Mouse (Mus musculus) heart, postnatal 4 days (tissue): ENCODE measurements at regions not wholly inside any gene's neighbourhood (a gene's known extent, or its start where the extent isn't known, plus 50 kb on each side); places are given as distances from the start of the nearest gene placed in this dataset.
A peak's percentile ranks its signal among the peaks of the same experiment; 100 is the strongest.

ENCODE experiments used
- DNase-seq: peaks from one replicate; pipeline ENCODE4 v3.0.0; 2021

DNA sequence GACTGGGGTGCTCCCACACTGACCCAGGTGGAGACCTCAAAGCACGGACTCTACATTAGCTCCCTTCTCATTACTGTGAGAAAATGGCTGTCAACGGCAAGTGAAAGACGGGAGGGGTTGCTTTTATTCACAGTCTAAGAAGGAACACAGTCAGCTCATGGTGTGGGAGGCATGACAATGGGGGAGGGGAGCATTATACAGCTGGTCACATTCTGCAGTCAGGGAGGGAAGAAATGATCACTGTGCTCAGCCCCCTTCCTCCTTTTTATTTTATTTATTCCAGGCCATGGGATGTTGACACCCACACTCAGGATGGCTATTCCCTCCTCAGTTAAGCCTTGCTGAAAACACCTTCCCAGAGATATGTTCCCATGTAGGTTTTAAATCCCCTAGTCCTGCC, 93.1 kb upstream of the Spdye4c start:
- DNase-seq: no peak

DNA sequence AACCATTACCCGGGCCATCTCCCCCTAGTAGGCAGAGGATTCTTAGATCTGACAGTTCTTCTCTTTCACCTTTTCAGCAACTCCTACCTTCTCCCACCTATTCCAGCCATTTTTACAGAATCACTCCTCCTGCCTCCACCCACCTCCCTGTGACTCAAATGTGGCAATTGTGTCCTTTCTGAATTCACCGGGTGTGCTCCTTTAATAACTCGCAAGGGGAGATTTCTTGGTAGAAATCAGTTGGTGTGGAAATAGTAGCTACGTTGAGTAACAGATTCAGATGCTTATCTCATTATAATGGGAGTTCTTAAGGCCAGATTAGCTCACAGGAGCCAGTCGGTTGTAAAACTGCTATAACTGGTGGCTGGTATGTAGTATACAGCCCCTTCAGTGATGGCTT, 92.4 kb upstream of the Spdye4c start:
- no peak for DNase-seq

DNA sequence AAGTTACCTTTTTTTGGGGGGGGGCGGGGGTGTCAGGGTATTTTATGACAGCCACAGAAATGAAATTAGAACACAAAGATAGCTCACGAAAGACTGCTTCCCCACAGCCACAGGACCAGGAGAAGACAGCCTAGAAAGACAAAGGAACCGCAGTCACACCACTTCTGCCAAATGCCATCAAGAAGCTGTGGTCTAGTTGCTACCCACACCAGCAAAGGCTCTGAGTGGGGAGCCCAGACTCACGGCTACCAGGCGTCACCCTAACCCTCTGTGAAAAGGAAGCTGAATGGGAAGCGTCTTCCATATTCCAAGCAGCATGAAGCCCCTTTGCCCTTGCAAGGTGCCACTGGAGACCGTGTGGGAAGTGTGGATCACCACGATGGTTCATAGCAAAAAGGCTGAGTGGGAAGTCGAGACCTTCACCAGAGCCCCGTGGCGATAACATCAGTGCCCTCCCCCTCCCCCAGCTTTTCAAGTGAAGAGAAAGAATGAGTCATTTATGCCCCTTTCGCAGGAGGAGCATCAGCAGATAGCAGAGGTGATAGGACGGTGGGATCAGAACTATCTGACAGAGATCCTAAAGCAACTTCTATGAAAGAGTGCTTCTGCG, 91.3 kb upstream of the Spdye4c start:
- DNase-seq: no peak

DNA sequence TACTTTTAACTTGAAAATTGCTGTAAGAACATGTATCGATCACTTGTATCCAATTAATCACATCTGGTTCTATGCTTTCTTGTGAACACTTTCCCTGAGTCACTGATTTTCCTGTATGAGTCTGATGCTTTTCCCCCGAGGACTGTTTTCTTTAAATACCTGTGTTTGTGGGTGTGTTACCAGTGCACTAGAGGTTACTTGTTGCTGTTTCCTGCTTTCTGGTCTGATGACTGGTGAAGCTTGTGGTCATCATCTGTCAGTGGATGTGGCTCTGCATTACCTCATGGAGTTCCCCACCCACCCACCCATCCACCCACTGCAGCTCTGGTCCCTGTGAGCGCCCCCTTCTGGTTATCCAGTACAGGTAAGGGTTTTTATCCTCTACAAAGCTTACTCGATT, 88.3 kb upstream of the Spdye4c start:
- DNase-seq: no peak

DNA sequence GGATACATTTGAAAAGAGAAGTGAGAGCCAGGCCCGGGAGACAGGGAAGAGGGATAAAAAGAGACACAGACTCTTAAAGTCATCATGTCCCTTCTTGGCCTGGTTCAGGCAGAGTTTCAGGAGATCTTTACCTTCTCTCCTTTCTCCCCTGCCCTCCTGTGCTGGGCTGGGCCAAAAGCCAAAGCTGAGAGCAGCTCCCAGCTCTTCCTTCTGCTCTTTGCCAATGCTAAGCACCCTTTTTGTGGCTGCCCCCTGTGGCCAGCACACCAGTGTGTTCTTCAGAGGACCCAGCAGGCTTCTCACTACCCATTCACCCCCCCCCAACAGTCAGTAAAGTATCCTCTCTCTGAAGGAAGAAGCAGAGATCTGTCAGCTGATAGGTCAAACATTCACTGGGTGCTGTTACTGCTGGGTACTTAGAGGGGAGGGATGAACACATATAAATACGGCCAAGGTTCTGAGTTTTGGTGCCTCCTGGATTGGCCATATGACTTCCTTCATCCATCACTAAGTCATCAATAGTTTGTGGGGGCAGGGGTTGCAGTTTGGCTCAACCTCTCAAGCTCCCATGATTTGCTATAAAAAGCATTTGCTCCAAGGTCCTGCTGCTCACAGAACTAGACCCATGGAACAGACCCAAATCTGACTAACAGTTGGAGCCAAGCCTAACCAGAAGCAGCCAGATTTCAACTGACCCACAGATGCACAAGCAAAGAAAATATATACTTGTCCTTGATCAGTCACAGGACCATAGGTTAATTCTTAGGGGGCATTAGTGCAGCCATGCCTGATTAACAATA, 87.7 kb upstream of the Spdye4c start:
- peak; percentile 43 for DNase-seq

DNA sequence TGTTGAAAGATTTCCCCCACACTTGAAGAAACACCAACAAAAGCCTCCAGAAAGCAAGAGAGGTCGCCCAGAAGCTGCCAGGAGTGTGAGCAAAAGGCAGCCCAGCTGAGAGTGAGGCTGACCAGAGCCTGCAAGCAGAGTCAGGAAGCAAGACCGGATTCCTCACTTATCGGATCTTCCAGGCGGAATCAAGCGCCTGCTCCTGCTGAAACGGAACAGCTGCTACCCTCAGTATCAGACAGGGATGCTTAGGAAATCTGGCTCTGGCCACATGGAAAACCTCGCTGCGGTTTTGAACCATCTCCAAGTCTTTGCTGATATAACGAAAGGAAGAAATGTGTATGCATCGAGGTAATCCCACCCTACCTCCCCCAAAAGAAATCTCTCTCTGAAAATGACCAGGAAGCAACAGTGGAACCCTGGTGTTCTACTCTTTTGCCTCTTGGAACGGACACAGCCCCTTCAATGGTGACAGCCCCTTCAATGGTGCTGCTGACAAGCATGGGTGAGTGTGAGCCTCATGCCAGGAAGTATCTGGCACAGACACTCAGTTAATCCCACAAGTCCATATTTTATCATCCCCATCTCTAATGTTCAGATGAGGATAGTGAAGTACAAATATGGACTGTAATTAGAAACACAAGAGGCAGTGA, 83.3 kb upstream of the Spdye4c start:
- peak; percentile 74 for DNase-seq

DNA sequence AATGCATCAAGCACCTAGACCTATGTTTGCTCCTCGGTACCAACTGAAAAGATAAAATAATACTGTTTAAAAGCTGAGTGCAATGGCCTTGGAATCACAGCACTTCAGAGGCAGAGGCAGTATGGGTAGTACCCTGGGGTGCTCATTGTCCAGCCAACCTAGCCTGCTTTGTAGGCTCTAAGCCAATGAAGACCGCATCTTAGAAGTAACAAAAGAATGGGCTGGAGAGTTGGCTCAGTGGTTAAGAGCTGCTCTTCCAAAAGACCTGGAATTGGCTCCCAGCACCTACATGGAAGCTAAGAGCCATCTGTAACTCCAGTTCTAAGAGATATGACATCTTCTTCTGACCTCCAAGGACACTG, 82.8 kb upstream of the Spdye4c start:
- no peak for DNase-seq

DNA sequence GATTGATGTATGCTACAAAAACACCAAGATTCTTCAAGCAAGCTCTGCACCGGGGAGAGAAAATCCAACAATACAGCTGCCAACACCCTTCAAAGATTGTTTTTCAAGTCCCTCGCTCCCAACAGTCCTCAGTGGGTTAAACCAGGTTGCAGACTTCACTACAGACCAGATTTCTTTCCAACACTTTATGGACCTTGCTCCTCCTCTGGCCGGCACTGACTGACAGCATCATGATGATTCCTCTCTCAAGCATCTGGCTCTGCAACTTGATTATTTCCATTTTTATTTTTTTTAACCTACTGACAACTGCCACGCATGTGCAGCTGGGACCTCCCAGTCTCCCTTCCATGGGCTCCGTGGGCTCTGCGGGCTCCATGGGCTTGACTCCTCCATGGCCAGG, 79.7 kb upstream of the Spdye4c start:
- DNase-seq: no peak

DNA sequence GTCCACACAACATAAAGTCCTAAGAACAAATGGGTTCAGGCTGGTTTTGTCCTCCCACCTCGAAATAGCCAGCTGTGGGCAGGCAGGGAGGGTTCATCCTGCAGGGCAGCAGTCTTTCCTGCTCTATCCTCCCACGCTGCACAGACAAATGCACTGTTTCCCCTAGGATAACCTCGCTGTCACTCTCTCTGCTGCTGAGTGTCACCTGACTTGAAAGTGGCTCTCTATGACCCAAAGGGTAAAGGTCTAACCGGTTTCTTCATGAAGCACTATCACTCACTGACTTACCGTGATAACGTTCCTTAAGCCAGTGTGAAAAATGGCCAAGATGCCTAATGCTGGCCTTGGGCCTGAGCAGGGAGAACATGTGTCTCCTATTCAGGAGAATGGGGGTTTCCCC, 78.2 kb upstream of the Spdye4c start:
- DNase-seq: no peak

DNA sequence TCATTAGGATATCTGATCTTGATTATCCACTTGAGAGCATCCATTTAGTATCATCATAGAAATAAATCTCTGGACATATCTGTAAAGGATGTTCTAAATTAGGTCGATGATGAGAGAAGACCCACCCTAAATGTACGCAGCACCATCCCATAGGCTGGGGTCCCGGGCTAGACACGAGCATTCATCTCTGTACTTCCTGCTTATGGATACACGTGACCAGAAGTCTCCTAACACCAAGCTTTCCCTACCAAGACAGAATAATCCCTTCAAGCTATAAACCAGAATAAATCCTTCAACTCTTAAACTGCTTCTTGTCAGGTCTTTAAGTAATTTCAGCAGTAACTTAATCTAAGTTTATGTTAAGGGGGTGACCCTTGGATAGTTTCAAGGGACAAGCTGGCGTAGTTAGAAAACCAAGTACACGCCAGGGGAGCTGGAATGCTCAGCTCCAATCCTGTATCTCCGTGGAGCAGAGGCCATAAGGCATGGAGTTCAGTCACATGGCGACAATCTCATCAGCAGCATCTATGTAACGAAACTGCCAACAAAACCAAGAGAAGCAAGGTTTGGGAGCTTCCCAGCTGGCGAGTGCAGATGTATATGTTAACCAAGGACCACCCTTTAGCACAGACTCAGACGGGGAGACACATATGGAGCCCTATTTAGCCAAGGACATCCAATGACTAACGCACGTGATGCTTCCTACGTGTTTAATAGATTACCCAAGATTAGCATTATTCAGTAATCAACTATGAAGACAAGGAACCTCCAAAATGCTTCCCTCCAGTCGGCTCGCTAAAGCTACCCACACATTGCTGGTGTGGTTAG, 76.3 kb upstream of the Spdye4c start:
- no peak for DNase-seq

DNA sequence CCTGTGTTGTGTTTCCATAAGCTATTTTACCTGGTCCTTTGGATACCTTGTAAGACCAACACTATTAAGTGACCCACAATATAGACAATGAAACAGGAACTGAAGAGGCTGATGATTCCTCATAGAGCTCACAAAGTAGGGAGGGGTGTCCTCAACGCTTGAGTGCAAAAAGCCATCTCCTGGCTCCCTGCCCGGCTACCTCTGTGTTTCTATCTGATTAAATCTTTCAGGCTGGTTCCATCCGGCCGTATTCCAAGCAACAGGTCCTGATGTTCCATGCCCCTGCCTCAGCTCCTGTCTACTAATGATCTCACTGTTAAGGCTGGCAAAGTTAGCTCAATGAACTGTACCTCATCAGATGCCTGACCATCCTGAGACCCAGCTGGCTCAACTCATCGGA, 75.3 kb upstream of the Spdye4c start:
- DNase-seq: peak; percentile 12

DNA sequence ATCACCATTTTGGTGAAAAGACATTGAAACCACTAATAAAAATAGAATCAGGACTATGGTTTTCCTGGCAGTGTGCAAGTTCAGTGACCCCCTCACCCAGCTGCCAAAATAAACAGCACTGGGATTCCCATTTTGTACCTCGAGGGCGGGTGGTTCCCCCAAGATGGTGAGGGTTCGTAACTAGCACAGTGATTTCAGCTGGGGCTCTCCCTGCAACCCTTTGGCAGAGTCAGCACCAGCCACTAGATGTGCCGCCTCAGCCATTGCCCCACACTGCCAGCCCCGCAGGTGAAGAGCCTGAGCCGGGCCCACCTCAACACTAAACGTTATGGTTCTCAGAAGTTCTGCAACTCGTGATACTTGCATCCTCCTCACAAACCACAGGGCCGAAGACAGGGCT, 74.3 kb upstream of the Spdye4c start:
- no peak for DNase-seq

DNA sequence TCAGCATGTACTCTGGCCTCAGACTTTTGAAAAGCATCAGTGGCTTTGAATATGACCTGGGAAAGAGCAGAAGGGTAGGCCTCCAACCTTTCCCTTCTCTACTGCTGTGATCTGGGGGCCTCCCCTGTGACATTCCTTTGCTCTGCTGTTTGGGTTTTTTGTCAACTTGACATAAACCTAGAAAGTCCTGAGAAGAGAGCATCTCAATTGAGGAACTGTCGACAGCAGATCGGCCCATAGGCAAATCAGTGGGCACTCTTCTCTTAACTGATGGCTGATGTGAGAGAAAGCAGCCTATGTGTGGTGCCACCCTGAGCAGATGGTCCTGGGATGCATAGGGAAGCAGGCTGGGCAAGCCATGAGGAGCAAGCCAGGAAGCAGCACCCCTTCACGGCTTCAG, 72.9 kb upstream of the Spdye4c start:
- no peak for DNase-seq

DNA sequence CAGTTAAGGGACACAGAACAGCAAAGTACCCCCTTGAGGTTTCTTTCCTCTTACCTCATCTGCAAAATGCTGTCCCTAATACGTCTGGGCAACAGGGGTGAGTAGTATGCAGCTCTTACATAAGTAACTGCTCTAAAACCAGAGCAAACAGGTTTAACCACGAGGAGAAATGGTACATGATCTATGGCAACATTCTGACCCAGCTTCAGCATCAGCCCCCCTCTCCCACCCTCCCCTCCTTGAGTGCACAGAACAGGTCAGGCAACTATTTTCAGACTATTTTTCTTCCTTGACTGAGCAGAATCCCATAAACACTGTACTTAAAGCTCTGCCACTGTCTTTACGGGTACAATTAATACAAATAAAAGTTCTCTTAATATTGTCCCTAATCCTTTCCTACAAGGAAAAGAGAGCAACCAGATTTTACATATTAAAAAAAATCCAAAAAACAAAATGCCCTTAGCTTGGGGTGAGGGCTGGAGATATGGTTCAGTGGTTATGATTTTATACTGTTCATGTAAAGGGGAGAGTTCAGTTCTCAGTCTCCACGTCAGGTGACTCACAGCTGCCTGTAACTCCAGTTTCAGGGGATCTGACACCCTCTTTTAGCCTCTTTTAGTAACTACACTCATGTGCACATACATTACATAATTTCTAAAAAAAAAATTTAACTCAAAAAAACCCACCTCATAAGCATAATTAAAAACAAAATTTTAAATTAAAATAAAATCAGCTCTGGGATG, 69.1 kb upstream of the Spdye4c start:
- DNase-seq: no peak

DNA sequence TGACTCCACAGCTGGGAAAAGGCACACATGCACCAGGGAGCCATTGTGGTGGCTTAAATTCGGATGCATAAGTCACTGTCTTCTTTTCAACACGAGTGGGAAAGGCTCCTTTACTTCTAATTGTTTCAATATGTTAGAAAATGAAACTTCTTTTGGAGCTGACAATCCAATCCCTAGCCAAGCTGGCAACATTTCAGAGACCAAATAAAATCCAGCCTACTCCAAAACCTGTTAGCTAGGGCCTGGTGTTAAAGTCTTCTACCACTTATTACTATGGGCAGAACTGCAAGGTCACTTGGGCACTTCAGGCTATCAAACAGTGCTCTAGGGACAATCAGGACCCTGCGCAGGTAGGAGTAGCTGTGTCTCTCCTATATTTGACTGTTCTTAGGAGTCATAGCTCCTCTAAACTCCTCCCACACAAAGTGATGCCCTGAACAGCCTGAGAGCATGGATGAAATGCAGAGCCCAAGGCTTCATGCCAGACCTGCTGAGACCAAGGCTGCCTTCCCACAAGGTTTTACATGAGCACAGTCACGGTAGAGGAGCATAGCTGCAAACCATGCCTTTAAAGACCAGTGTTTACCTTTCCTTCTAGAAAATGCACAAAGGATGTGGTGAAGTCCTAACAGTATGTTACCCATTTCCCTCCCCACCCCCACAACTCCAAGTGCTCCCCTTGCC, 67.4 kb upstream of the Spdye4c start:
- DNase-seq: peak; percentile 15

DNA sequence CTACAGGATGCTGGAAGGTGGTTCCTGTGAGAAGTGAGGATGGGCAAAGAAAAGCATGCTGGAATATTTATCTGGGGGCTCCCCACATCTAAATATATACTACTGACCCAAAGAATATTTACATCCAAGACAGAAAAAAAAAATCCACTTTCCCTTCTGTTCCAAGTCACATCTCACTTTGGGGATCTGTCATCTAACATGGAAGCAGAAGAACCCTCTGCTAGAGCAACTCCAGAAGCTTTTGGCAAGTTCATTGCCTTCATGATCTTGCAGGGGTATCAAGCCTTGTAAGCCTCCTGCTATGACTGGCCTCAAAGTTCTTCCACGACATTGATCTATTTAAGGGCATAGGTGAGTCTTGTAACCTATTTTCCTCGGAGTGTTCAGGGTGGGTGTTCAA, 64.9 kb upstream of the Spdye4c start:
- DNase-seq: no peak

DNA sequence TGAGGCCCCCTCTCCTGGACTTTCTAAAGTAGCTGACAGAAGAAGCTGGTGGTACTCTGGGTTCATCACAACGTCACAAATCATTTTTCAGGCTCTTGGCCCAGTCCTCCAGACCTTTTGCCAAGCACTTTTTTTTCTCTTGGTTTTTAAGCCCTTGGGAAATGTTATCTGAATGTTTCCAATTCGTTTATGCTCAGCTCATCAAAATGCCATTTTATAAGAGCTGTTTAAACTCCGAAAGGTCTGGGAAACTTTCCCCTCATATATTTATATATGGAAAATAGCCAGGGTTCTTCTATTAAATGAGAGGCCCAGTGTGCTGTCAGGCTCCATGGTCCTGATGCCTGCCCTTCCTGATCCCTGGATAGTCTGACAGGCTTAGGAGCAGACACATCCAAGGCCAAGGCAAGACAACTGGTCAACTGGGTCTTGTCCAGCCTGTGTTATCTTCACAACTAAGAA, 64.1 kb upstream of the Spdye4c start:
- DNase-seq: no peak

DNA sequence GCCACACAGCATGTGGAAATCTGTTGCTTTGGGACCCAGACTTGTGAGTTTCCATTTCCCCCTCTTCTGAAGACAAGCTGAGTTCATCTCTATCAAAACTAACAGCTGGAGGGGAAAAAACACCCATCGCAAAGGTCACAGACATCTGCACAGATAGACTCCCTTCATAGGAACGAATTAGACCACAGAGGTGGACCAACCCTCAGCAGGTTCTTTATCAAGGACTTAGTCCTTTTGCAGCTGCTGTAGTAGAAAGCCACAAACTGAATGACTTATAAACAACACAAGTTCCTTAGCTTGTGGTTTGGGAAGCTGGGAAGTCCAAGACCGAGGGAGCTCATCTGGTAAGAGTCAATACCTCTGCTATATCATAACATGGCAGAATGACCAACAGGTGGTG, 54.7 kb upstream of the Spdye4c start:
- DNase-seq: no peak

DNA sequence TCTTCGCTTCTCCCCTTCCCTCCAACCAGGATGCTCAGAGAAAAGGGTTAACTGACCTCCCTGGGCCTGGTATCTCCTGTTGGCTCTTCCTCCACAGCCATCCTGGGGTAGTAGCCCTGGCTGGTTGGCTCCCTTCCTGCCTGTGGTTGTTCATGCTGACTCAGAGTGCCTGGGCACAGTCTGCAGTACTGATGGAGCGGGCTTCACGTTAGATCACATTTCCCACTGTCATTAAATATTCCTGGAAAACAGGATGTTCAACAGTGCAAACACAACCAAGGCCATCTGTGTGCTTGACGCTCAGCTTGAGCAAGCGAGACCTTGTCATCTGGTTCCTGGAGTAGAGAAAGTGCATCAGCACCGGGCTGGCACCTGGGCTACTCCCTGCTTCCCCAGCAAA, 53.6 kb upstream of the Spdye4c start:
- no peak for DNase-seq

DNA sequence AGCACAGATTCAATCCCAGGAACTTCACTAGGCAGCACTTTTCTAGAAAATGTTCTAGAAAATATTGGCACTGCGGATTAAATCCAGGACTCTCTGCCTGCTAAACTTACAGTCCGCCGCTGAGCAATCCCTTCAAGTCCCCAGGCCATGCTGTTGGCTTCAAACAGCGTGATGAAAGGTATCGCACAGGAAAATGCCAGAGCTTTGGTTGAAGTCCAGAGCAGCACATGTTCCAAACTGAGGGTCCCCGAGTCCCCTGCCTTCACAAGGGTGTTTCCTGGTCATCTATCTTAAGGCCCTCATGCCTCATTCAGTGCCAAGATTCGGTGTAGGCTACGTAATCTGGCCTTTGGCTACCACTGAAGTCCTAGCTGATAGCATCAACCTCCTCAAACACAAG, 52.3 kb upstream of the Spdye4c start:
- DNase-seq: peak; percentile 50
